Mouse (Mus musculus) small intestine, adult 10 weeks (tissue): ENCODE data around the gene Irf1. TPM values are rescaled to one million over a fixed set of nuclear protein-coding genes. Genes with fewer than 3 reads are reported as not detected.

Source experiments
- polyA plus RNA-seq: library from polyadenylated mRNA; stranded (reverse); fragments of 350-450 nt; fragmentation: Illumina TruSeq; extraction: RNeasy Lipid Tissue Mini Kit (QIAGEN cat#74804); gene quantifications from one replicate; pipeline ENCODE4 v1.2.3, GENCODE M21; 2014; ENCODE audit warnings: low replicate concordance

The Irf1 gene
- polyA plus RNA-seq = 6.7 TPM

DNA sequence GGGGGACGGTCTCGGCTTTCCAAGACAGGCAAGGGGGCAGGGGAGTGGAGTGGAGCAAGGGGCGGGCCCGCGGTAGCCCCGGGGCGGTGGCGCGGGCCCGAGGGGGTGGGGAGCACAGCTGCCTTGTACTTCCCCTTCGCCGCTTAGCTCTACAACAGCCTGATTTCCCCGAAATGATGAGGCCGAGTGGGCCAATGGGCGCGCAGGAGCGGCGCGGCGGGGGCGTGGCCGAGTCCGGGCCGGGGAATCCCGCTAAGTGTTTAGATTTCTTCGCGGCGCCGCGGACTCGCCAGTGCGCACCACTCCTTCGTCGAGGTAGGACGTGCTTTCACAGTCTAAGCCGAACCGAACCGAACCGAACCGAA, at the start of gene Irf1:
Gene Irf1 (plus strand): TSS at position 255 of the 365 bp plus-strand sequence.

DNA sequence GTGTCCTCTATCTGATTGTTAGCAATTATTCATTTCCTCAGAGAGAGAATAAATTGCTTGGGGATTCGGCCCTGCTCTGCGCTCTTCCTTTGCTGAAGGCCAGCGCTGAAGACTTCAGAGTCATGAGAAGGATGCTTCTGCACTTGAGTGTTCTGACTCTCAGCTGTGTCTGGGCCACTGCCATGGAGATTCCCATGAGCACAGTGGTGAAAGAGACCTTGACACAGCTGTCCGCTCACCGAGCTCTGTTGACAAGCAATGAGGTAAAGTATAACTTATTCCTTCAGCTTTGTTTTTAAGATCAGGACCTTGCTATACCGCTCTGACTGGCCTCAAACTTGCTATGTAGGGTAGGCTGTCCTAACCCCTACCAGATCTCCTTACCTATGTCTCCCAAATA, 49.1 kb upstream of the Irf1 start, which contains the start of gene Il5:
Gene Il5 (plus strand): TSS at position 80 of the 400 bp plus-strand sequence.

DNA sequence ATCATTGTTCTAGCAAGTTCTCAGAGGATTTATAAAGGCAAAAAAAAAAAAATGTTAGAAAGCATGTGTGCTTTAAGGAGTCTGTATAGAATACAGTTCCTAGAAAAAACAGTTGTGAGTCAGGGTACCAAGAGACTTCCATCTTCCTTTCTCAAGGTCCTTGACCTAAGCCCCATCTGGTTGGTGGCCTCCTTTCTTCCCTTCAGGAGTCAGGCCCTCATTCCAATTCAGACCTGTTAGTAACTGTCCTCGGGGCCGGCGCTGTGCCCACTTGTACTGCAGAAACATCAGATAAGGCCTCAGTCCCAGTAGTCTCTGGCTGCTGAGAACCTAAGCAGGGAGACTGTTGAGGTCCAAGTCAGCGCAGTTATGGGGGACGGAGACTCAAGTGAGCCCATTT, 3.3 kb downstream of the Irf1 start, which contains the start of gene Gm17334:
Gene Gm17334 (minus strand): TSS at position 101 of the 400 bp plus-strand sequence.

Other genes starting within 250 kb of the Irf1 start
- 3.8 TPM for gene Kif3a, start 202.6 kb upstream of the Irf1 start, polyA plus RNA-seq
- not detected for gene Il4, start 151.3 kb upstream of the Irf1 start, polyA plus RNA-seq
- not detected for gene Il13, start 135.3 kb upstream of the Irf1 start, polyA plus RNA-seq
- gene Rad50, start 62.7 kb upstream of the Irf1 start, polyA plus RNA-seq = 21.9 TPM
- gene Il5, start 49.2 kb upstream of the Irf1 start, polyA plus RNA-seq = not detected
- not detected for gene Gm17334, start 3.2 kb downstream of the Irf1 start, polyA plus RNA-seq
- not detected for gene Gm12216, start 89.2 kb downstream of the Irf1 start, polyA plus RNA-seq
- 54.4 TPM for gene Slc22a5, start 121.6 kb downstream of the Irf1 start, polyA plus RNA-seq
- gene Slc22a21, start 210.3 kb downstream of the Irf1 start, polyA plus RNA-seq = 13.6 TPM